Mouse (Mus musculus) hindbrain, embryonic 14.5 days (tissue): ENCODE measurements around the gene Trim47. TPM values are rescaled to one million over a fixed set of nuclear protein-coding genes. Genes with fewer than 3 reads are reported as not detected.

Experiments
- polyA plus RNA-seq: library from polyadenylated mRNA; unstranded; fragments of >200 nt; fragmentation: Nextera tagmentation; extraction: Ambion mirVana; gene quantifications from 2 replicates; pipeline ENCODE4 v1.2.1, GENCODE M21; 2014

Gene Trim47
- polyA plus RNA-seq, 1 experiment from 2014 or later: 9.4 TPM

Other genes starting within 250 kb of the Trim47 start
- gene Smim5, start 227.2 kb downstream of the Trim47 start, polyA plus RNA-seq: 2.9 and 4.6 TPM in 2 replicates
- gene Smim6, start 215.2 kb downstream of the Trim47 start, polyA plus RNA-seq: not detected in 2 replicates
- gene Sap30bp, start 193.9 kb downstream of the Trim47 start, polyA plus RNA-seq: 40.5 and 41.8 TPM in 2 replicates
- 16.7 and 17.2 TPM in 2 replicates for gene Recql5, start 193.7 kb downstream of the Trim47 start, polyA plus RNA-seq
- gene Itgb4, start 152.5 kb downstream of the Trim47 start, polyA plus RNA-seq: 1.5 and 1.6 TPM in 2 replicates
- gene Galk1, start 114.5 kb downstream of the Trim47 start, polyA plus RNA-seq: 48.6 and 54.4 TPM in 2 replicates
- 1,746 and 2,054 TPM in 2 replicates for gene H3f3b, start 99.2 kb downstream of the Trim47 start, polyA plus RNA-seq
- gene Unk, start 96.9 kb downstream of the Trim47 start, polyA plus RNA-seq: 25.6 and 29.3 TPM in 2 replicates
- 0.75 and 0.83 TPM in 2 replicates for gene Unc13d, start 49.2 kb downstream of the Trim47 start, polyA plus RNA-seq
- gene Wbp2, start 40.2 kb downstream of the Trim47 start, polyA plus RNA-seq: 164 and 183 TPM in 2 replicates
- 2.7 and 2.9 TPM in 2 replicates for gene Trim65, start 3.9 kb upstream of the Trim47 start, polyA plus RNA-seq
- gene Mrpl38, start 11.7 kb upstream of the Trim47 start, polyA plus RNA-seq: 79.4 and 83.1 TPM in 2 replicates
- 43.0 and 45.4 TPM in 2 replicates for gene Fbf1, start 41.0 kb upstream of the Trim47 start, polyA plus RNA-seq
- gene Ten1, start 71.6 kb upstream of the Trim47 start, polyA plus RNA-seq: 80.7 and 88.0 TPM in 2 replicates
- gene Acox1, start 71.8 kb upstream of the Trim47 start, polyA plus RNA-seq: 67.5 and 75.7 TPM in 2 replicates
- 0.62 and 0.64 TPM in 2 replicates for gene Evpl, start 110.9 kb upstream of the Trim47 start, polyA plus RNA-seq
- gene Srp68, start 147.0 kb upstream of the Trim47 start, polyA plus RNA-seq: 52.0 and 54.0 TPM in 2 replicates
- 0.55 and 0.57 TPM in 2 replicates for gene Galr2, start 153.7 kb upstream of the Trim47 start, polyA plus RNA-seq
- 115 and 118 TPM in 2 replicates for gene Exoc7, start 180.0 kb upstream of the Trim47 start, polyA plus RNA-seq
- 13.1 and 16.2 TPM in 2 replicates for gene Foxj1, start 208.2 kb upstream of the Trim47 start, polyA plus RNA-seq